Mouse (Mus musculus): ENCODE data around the gene Cyp2ab1.

The Cyp2ab1 gene

GRCm38 (mm10) chr16:20271339-20271738, 53.9 kb downstream of the Cyp2ab1 start:
- DNase-seq (ENCODE audit: low spot score in 2 of 2), result no peak

- no peak for DNase-seq (ENCODE audit: low spot score in 2 of 2)
Observed at GRCm38 (mm10) chr16:20265089-20265488, 60.1 kb downstream of the Cyp2ab1 start.

All from frontal cortex, postnatal 25 days (tissue).